Mouse (Mus musculus): ENCODE results near the gene Reep3.
"Not testable (repeated sequence)": the region's sequence is repeated elsewhere in the genome, so short reads cannot be mapped to it uniquely, and the experiment has no call there.

Gene Reep3

DNA sequence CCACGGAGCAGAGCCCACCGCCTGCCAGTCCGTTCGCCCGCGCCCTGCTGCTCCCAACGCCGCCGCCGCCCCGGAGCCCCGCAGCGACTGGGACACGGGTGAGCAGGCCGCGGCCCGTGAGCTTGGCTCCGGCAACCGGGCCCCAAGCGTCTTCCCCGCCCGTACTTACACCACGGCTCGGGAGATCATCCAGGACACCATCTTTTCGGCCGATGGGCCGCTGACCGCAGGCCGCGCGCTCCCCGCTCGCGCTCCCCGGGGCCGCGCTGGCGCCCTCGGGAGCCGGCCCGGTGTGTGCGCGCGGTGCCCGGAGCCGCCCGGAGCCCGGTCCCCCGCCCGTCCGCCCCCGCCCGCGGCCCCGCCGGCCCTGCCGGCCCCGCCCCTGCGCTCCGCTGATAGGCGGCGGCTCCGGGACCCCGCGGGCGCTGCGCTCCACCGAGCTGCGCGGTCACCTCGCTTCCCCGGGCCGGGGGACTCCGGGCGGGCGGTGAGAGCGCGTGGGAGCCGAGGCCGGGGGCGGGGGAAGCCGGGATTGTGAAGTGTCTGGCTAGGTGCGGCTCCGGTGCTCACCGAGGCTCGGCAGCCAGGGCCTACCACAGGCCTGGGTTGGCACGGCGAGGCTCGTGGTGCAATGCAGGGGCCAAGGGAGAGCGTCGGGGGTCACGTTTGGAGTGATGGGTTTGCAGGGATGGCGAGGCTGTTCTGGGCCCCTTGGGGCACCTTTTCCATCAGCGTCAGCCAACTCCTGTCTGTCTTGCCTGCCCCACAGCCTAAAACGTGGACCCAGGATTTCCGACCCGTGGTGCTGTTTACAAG lies at the start of gene Reep3:
Gene Reep3 (minus strand): TSS at position 325 of the 816 bp plus-strand sequence.
- DNase-seq, result peak; percentile 72 to 73

DNA sequence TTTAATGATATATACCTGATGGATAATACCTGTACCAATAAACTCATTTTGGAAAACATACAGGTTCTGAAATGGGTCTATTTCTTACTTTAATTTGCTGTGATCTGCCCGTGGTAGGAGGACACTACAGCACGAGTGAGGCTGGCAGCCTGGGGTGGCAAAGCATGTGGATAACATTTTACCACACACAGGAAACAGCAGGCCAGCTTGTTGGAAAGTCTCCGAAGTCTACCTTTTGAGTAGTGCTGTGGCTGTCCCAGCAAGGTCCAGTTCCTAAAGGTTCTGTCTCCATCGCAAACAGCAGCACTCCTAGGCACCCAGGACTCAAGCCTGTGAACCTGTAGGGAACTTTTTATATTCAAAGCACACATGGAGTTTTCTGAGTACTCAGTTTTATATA lies 48.9 kb upstream of the Reep3 start:
- no peak for DNase-seq

DNA sequence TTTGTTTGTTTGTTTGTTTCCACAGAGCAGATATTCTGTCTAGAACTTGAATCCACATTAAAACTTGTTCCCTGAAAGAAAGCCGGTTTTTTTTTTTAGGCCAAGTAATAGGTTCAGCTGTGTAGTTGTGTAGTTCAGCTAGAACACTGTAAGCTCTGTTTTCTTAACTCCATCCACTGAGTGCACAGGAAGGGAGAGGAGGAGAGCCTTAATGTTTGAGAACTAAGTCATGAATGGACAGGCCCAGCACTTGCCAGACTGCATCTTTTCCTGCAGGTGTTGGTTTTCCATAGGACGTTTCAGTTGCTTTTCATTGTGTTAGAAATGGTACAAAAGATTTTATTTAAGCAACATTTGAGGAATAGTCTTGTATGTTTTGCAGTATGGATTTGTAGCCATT lies 47.5 kb upstream of the Reep3 start:
- no peak for DNase-seq

DNA sequence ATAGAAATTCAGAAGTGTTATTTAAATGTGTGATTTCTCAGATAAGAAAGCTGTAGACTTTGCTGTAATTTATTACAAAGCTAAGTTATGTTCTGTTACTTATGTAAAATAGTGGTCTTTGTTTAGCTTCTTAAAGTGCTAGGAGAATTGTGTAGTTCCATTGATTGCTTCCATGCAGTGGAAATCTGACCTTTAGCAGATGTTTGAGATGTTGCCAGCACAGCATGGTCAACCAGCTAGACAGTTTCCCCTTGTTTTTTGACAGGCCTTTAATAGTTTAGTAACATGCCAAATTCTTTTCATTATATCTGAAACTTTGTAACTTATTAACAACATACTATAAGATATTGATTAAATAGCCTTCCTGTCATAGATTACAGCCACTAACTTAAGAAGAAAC lies 46.9 kb upstream of the Reep3 start:
- no peak for DNase-seq

DNA sequence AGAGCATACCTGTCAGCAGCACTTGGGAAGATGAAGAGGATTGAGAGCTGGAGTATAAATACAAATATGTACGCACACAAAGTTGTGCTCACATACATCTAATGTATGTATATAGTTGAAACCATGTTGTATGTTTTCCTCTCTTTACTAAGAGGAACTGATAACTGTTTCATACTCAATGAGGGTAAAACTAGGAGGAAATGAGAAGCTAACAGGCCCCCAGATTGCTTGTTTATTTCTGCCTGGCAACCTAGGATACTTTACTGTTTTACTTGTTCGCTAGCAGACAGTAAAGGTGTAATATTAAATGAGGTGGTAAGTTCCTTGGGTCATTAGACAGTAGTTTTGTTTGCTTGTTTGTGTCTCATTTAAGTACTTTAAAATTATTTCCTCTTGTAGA lies 40.7 kb upstream of the Reep3 start:
- DNase-seq, result no peak

DNA sequence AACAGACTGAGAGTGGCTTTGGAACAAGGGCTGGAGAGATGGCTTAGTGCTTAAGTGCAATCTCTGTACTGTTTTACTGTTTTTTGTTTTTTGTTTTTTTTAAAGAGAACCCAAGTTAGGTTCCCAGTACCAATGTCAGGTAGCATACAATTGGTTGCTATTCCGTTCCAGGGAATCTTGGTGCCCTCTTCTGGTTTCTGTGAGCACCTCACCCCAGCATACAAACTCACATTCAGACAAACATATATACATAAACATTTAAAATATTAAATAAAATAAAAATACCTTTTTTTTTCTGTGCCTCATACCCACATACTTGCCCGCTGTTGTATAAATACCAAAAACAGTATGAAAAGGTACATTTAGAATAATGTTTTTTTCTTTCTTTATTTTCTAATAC lies 37.6 kb upstream of the Reep3 start:
- no peak for DNase-seq

DNA sequence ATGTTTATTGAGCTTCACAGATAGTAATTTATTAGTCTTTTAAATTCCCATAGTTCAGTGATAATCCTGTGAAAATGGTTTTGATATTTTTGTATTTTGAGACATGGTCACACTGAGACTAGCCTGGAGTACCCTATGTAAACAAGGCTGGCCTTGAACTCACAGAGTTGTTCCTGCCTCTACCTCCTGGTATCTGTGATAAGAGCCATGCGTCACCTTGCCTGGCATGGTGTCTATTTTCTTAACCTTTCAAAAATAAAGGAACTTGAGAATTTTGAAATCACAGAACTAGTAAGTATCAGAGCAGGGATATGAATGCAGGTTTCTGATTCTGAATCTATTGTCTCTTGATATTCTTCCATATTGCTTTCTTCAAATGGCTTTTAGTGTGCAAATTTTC lies 35.0 kb upstream of the Reep3 start:
- no peak for DNase-seq

DNA sequence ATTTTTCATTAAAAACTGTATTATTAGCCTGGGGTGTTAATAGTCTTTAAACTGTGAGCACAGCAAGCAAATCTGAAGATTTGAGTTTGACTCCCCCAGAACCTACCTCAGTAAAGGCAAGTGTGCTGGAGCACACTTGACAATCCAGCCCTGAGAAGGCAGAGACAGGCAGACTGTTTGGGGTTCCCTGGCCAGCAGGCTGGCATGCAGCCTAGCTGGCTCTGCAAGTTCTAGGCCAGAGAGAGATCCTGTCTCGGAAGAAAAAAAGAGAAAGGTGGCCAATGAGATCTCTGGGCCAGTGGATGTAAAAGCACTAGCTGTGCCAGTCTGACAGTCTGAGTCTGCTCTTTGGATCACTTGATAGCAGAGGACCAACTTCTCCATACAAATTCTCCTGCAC lies 32.8 kb upstream of the Reep3 start:
- DNase-seq, result no peak

DNA sequence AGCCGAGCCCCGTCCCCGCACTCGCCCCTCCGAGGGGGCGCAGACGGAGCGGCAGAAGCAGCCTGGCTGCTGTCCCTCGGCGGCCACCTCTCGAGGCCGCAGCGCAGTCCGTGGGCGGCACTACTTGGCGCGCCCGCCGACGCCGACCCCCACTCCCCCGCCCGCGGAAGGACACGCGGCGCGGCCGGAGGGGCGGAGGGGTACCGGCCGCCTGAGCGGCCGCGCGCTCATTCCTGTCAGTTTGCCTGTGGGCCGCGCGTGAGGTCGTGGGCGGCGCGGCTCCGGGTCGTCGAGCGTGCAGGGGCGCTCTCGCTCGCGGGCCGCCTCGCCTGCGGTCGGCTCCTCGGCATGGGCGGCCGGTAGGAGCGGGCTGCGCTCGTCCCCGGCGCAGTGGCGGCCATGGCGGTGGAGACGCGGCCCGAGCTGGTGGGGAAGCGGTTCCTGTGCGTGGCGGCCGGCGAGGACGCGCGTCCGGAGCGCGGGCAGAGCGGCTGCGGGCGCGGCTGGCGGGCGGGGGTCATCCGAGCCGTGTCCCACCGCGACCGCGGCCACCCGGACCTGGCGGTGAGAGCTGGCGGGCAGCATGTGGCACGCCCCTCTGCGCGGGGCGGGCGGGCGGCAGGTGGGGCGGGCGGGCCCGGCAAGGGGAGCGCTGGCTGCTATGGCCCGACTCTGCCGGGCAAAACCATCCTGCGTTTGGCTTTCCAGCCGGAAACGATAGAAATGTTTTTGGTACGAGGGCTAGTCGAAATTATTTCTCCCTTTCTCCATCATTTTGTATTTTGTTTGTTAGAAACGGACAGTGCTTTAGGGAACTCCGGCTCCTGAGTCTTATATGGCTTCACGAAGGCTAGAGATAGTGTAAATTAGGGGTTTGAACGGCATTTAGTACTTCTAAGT lies 30.4 kb upstream of the Reep3 start:
- DNase-seq, result peak; percentile 63 to 69

DNA sequence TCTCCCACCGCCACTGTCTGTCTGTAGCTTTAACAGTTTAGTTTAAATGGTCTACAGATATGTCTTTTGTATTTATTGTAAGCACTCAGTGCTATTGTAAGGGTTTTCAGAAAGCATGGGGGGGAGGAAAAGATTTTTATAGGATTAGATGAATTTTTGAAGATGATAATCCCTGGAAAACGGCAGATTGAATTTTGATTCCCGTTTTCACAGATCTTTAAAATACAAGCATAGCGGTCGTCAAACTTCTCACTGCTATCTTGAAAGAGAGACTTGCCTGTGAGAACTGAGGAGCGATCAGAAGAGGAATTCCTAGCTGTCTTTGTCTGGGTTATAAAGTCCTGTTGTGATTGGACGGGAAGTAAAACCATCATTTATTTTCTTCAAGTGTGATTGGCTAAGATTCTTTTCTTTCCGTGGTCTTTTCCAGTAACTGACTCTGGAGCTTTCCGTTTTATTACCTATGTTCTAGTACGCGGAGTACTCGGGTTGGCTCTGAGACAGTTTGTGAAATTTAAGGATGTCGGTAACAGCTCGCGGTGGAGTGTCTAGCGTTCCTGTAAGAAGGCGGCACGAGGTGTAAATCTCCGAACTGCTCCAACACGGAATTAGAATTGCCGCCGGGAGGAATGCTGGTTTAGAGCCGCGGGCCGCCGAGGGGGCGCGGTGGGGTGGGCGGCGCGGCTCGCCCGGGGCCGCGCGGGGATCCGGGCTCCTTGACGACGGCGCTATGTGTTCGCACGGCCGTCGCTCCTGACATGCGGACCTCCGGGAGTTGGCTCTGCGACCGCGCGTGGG lies 29.5 kb upstream of the Reep3 start:
- DNase-seq, result peak in 1 of 2 experiments; percentile 45

DNA sequence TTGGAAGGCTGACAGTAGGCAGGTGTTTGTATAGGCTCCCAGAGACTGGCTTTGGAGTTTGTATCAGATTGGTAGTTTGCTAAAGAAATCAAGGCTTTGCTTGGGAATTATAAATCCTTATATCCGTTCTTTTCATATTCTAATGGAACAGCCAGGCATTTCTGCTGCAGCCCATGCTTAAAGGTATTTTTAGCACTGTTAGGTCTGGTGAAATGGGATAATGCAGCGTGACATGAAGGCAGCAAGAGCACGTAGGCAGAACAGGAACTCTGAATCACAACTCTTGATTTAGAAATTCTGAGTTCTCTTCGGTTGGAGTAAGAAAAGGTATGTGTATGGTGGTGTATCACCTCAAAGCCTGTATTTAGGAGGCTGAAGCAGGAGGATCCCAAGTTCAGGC lies 27.4 kb upstream of the Reep3 start:
- no peak for DNase-seq

DNA sequence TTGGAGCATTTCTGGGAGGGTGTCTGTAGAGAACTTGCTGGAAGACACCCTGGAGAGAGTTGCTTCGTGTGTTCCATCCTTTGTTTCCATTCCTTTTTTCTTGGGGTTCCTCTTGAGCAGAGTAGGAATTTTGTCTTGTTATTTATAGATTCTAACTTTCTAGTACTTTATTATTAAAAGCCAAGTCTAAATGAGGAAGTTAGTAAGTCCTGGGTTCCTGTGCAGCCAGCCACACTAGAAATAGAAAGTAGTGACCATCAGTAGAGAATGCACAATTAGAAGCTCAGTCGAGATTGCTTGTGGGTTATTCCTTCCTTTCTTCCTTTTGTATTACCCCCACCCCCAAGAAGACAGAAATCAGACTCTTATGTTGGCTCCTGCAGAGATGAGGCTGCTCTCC lies 27.0 kb upstream of the Reep3 start:
- DNase-seq, result no peak

DNA sequence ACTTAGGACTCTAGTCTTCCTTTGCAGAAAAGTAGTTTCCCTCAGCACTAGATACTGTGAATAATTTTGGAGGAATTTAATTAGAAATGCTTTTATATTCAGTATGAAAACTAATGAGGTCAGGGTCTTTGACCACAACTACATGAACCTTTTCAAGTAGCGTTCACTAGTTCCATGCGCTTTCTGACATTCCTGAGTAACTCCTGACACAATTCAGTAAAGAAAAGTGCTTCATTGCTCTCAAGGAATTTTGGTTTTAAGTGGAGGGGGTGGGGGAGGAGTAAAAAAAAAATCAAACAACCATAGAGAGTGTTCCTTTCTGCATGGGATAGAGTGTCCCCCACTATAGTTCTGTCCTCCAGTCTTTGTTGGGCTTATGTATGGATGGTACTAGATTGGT lies 23.9 kb upstream of the Reep3 start:
- DNase-seq, result no peak

DNA sequence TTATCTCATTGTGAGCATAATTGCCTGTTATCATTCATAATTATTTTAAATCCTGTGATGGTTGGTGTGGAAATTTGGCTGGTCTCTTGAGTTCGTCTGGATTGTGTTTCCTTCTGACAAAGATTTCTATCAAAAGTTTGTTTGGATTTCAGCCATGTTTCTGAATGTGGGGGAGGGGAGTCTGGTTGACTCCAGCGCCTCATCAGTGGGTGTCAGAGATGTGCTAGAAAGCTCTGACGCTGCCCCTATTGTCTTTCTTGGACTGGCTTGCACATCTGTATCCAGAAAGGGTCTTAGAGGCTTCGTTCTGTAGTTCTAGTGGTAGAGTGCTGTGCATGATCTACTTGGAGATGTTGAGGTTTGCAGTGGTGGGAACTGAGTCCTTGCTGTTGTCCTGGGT lies 23.4 kb upstream of the Reep3 start:
- DNase-seq, result no peak

DNA sequence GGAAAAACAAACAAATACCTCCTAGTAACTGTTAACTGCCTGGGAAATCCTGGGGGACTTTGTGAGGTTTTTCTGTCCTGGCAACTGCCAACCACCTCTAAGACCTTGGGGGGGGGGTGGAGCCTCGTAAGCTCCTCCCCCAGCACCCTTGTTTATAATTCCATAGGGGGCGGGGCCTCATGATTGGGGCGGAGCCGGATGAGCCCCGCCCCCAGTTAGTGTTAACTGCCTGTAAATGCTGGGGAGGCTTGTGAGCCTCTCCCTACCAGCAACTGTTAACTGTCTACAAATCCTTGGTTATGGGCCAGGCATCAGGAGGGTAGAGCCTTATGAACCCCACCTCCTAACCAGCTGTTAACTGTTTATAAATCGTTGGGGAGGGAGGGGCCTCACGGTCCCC lies 22.5 kb upstream of the Reep3 start:
- DNase-seq, result no peak

DNA sequence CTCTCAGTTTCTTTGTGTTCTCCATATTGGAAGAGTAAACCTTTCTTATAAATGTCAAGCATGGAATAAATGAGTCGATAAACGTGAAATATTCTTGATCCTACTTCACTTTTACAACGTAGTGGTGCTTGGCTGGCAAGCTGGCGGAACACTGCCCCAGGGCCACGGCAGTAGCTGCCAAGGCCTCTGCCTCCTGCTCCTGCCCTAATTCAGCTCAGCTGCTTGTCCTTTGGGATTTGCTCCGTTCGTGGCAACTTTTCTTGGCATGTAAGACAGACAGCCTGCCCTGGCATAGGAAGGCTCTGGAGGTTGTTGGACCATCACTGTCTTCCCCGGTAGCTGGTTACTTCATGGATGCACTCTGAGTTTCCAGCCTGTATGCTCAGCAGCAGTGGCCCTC lies 19.5 kb upstream of the Reep3 start:
- DNase-seq, result no peak

DNA sequence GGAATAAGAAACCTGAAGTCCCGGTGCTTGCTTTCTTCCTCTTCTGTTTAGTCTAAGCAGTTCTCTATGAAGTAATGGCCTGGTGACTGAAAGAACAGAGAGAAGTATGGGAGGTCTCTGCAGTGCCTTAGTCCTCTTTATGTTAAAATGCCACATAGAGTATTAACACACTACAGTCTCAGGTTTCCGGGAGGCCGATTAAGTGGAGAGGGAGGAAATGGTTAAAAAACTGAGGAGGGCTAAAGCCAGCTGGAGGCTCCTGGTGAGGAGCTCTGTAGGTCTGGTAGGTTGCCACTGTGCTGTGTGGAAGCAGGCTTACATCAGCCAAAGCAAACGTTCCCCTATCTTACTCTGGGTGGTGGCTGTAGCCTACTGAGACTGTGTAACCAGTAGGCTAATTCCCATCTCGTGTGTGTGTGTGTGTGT lies 18.9 kb upstream of the Reep3 start:
- DNase-seq, result no peak

DNA sequence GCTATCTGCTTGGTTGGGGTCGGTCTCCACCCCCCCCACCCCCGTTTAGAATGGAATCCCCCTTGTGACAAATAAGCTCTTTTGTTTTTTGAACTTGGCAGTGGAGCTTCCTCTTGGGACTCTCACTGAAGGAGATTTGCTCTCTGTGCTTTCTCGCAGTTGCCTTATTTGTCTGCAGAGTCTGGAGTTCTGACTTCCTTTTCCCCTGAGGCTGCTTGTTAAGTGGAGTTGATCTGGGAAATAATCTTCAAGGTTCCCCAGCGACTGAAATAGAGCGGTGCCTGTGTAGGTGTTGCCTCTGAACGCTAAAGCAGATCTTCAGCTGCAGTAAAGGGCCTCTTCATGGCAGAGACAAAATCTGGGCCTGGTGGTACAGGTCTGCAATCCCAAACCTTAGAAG lies 18.4 kb upstream of the Reep3 start:
- no peak for DNase-seq

DNA sequence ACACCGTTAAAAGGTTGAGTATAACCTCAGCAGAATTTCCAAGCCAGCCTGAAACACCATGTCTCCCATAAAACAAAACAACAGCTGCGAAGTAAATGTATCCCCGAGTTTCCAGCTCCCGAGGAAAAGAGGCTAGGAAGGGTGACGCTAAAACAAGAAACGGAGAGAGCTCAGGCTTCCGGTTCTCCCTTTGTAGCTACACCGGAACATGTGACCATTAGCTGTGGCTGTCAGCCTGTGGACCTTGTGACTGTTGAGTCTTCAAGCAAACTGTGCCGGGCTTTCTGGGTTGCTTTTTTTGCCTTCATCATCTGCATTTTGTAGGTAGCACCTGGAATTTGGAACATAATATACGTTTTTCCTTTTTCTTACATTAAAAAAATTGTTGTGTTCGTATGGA lies 17.1 kb upstream of the Reep3 start:
- no peak for DNase-seq

DNA sequence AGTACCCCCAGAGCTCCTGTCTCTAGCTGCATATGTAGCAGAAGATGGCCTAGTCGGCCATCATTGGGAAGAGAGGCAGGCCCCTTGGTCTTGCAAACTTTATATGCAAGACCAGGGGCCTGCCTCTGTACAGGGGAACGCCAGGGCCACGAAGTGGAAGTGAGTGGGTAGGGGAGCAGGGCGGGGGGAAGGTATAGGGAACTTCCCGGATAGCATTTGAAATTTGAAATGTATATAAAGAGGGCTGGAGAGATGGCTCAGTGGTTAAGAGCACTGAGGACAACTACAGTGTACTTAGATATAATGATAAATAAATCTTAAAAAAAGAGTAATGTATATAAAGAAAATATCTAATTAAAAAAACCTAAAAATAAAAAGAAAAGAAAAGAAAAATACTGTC lies 16.2 kb upstream of the Reep3 start:
- not testable (repeated sequence) for DNase-seq

DNA sequence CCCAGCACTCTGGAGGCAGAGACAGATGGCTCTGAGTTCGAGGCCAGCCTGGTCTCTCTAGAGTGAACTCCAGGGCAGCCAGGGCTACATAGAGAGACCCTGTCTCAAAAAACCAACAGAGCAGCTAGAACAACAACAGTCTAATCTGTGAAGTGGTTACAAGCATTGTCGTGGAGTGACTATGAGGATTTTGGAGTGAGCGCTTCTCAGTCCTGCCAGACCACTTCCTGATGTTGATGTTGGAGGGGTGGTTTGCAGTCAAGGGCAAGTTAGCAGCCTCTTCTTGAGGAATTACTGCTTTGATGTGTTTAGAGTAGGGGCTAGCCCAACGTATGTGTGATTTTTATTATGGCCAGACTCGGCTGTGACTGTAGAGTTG lies 15.0 kb upstream of the Reep3 start:
- DNase-seq, result no peak

DNA sequence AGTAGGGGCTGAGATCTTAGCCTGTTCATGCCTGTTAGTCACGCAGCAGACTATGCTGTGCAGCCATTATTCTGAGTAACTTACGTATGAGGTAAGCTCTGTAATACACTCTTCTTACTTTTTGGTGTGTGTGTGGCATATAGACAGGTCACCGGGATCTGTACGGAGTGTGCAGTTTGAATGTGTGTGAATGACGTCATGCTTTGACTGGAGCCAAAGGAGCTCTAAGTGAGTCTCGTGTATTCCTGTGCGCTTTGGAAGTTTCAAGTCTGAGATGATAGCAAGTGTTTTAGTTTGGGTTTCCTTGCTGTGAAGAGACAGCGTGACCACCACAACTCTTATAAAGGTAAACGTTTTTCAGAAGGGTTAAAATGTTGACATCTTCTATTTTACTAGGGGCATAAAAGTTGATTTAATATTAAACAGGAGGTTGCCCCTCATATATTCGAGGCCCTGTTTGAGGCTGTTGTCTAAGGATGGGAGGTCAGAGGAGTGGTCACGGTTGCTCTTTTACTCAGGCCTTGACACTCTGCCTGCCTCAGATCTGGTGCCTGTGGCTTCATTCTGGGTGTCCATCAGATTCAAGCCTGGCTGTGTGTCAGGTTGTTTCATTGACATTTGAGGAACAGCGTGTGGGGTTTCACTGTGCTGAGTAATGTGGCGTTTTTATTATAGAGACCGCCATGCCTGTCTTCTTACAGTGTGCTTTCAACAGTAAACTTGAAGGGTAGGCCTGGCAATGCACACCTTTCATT lies 14.5 kb upstream of the Reep3 start:
- DNase-seq, result no peak

DNA sequence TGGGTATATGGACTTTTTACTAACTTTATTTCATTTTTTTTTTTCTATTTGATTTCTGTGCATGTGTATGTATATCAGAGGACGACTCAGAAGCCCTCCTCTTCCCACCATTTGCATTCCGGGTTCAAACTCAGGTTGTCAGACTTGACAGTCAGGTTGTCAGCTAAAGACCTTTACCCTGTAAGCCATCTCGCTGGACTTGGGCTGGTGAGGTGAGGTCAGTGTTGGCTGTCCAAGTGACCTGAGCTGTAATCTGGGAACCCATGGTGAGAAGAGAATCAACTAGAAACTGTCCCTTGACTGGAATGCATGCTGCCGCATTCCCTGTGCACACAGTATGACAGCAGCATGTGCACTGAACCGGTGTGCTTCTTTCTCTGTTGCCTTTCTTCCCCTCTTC lies 12.9 kb upstream of the Reep3 start:
- DNase-seq, result no peak

Measured in B cell, adult 2 months (primary cell).